24 mouse cellular contexts compared by ENCODE assay signal in genomic region chr14:82210402-82210801, GRCm38 (mm10).
DNase-seq lines count a peak whose midpoint lies in the region; ATAC-seq and TF ChIP-seq lines count a peak whose summit lies in the region.
"Had no signal": no experiment of that assay in that cellular context is flagged by ENCODE, and none has a peak within 500 bp of the region (broad histone marks: within the 10 kb centered on the region; RNA-seq: fewer than 3 reads in every experiment).

No protein-coding gene starts in this region.

- no peaks in the 10 kb centered on the region for H3K9me3 ChIP-seq in hindbrain, embryonic 16.5 days (ENCODE audit: control insufficient read depth, low read length)
- H3K9me3 ChIP-seq: heart, embryonic 15.5 days; kidney, embryonic 15.5 days; limb, embryonic 13.5 days; liver, embryonic 13.5 days had no signal

- no peaks in the 10 kb centered on the region for H3K4me1 ChIP-seq in hindbrain, embryonic 16.5 days (ENCODE audit: control insufficient read depth, insufficient read depth, low read depth, low read length)
- H3K4me1 ChIP-seq: heart, embryonic 15.5 days; kidney, embryonic 15.5 days; limb, embryonic 13.5 days; liver, embryonic 13.5 days had no signal

- 50% methylated on average over 5 of the region's 5 CpGs for WGBS in hindbrain, embryonic 16.5 days

- peak; percentile 83 for ATAC-seq in hindbrain, embryonic 16.5 days
- ATAC-seq: forebrain, embryonic 14.5 days; intestine, embryonic 16.5 days had no signal

- intact Hi-C loops in left cerebral cortex, postnatal 4 days (cut with DNase I): no loop called here

- H3K27ac ChIP-seq in hindbrain, embryonic 16.5 days (ENCODE audit: low read depth, low read length): no peak overlapping the region
- H3K27ac ChIP-seq: heart, adult 2 months; heart, embryonic 15.5 days; kidney, embryonic 15.5 days; limb, embryonic 13.5 days; liver, embryonic 13.5 days had no signal

- no peak overlapping the region for H3K9ac ChIP-seq in hindbrain, embryonic 16.5 days (ENCODE audit: low read depth, low read length)
- H3K9ac ChIP-seq: heart, embryonic 15.5 days; kidney, embryonic 15.5 days; limb, embryonic 13.5 days; liver, embryonic 13.5 days; lung, embryonic 14.5 days had no signal

- H3K4me2 ChIP-seq in hindbrain, embryonic 16.5 days (ENCODE audit: low read length): no peak overlapping the region
- H3K4me2 ChIP-seq: heart, embryonic 15.5 days; kidney, embryonic 15.5 days; limb, embryonic 13.5 days; liver, embryonic 13.5 days; lung, embryonic 14.5 days had no signal

- no peak for TF ChIP-seq CTCF in brain, embryonic 14.5 days (IDR thresholded peaks at IDR 0.05; ENCODE audit: borderline replicate concordance, extremely low read depth, insufficient read depth, insufficient read length)

- no peak overlapping the region for H3K4me3 ChIP-seq in hindbrain, embryonic 16.5 days (ENCODE audit: low read length)
- H3K4me3 ChIP-seq: heart, adult 2 months; heart, embryonic 15.5 days; kidney, embryonic 15.5 days; limb, embryonic 13.5 days; liver, embryonic 13.5 days; myocyte had no signal

- no peaks in the 10 kb centered on the region for H3K36me3 ChIP-seq in hindbrain, embryonic 16.5 days (ENCODE audit: control insufficient read depth, insufficient read depth, low read length)
- H3K36me3 ChIP-seq: heart, embryonic 15.5 days; kidney, embryonic 15.5 days; limb, embryonic 13.5 days; liver, embryonic 13.5 days had no signal

- TF ChIP-seq POLR2A in brain, embryonic 14.5 days (IDR thresholded peaks at IDR 0.05; ENCODE audit: borderline replicate concordance, extremely low read depth, insufficient read depth, insufficient read length, poor library complexity, severe bottlenecking): no peak

- no peaks in the 10 kb centered on the region for H3K27me3 ChIP-seq in hindbrain, embryonic 16.5 days (replicated peaks; ENCODE audit: control insufficient read depth, insufficient read depth, low read length)
- H3K27me3 ChIP-seq: CH12.LX; heart, embryonic 15.5 days; kidney, embryonic 15.5 days; limb, embryonic 13.5 days; liver, embryonic 13.5 days had no signal

- peak; percentile 73 for DNase-seq in left cerebral cortex, postnatal 4 days
- no peak for DNase-seq in left cerebral cortex, adult 11 months (ENCODE audit: low spot score)
- DNase-seq in brain, embryonic 14.5 days (ENCODE audit: low read depth): peak; percentile 31
- DNase-seq in cerebellum, postnatal 10 days: peak; percentile 86 to 90
- DNase-seq in natural killer cell, adult 2 months (ENCODE audit: low spot score in 2 of 2): no peak
- no peak for DNase-seq in testis, postnatal 10 days (ENCODE audit: low spot score)
- DNase-seq: adrenal gland, postnatal 25 days; gastrocnemius, postnatal 25 days; heart, adult 2 months; heart, postnatal 4 days; kidney, postnatal 4 days; liver, embryonic 13.5 days; lung, embryonic 14.5 days; lung, postnatal 4 days; spleen, adult 18-20 months; thymus, postnatal 4 days had no signal

Comparison
In these comparisons a context has a peak if more than half of its experiments do, and no peak if none do; other contexts are left out.
1. DNase-seq: peak in left cerebral cortex, postnatal 4 days (single experiment), brain, embryonic 14.5 days (single experiment) and cerebellum, postnatal 10 days (2 of 2); none in left cerebral cortex, adult 11 months (single experiment), natural killer cell, adult 2 months (0 of 2) and testis, postnatal 10 days (single experiment).